Mouse (Mus musculus): ENCODE measurements at regions not wholly inside any gene's neighbourhood (a gene's known extent, or its start where the extent isn't known, plus 50 kb on each side); places are given as distances from the start of the nearest gene placed in this dataset.

DNA sequence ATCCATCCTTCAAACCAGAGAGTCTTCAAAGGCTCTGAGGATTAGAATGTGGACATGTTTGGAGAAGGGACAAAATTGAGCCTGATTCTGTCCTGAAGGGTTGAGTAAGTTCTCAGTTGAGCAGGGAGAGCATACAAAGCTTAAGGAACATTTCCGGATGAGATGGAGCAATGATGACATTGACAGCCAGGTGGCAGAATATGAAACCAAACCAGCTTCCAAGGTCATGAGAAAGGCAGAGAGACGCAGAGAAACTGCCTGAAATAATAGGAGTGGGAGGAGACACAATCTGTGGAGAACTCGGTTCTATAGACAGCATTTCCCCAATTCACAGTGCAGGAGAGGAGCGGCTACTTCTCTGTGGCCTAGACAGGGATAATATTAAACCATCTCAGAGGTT is 176.0 kb downstream of the Brinp2 start:
- TF ChIP-seq POLR2A (IDR thresholded peaks at IDR 0.05; ENCODE audit: borderline replicate concordance, insufficient read depth, low read length) (no peak), CTCF (IDR thresholded peaks at IDR 0.05; ENCODE audit: borderline replicate concordance, insufficient read depth, low read depth, low read length) (no peak)
- no peak overlapping the region for H3K27ac ChIP-seq (ENCODE audit: insufficient read depth, low read length)
- 75% methylated on average over 4 of the region's 4 CpGs for WGBS
- no peak overlapping the region for H3K4me3 ChIP-seq (replicated peaks; ENCODE audit: insufficient read depth, low read depth, low read length)
- H3K4me1 ChIP-seq (ENCODE audit: control insufficient read depth, insufficient read depth, low read length) = peaks cover 7% of the 10 kb centered on the region
- DNase-seq = no peak
- no peaks in the 10 kb centered on the region for H3K27me3 ChIP-seq (ENCODE audit: control insufficient read depth, insufficient read depth, low read length)

DNA sequence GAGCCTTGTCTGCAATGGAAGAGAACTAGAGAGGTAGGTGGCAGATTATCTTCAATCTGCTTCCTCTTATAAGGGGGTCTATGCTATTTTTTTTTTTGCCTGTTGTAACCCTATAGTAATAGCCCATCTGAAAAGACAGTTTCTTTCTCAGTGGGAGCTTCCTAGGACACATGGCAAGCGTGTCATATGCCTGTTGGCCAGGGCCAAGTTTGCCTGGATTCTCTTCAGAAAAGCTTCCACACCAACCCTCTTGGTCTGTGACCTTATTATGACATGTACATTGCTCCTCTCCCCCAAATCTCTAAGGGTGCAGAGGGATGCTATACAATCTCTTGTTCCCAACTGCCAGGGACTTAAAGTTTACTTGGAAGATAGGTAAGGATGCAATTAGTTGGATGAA is 174.8 kb downstream of the Brinp2 start:
- peak; percentile 20 to 50 for DNase-seq
- no peak for TF ChIP-seq CTCF (IDR thresholded peaks at IDR 0.05; ENCODE audit: borderline replicate concordance, insufficient read depth, low read depth, low read length)
- no peak for TF ChIP-seq POLR2A (IDR thresholded peaks at IDR 0.05; ENCODE audit: borderline replicate concordance, insufficient read depth, low read length)
- H3K4me1 ChIP-seq (ENCODE audit: control insufficient read depth, insufficient read depth, low read length) = peaks cover 7% of the 10 kb centered on the region
- H3K27me3 ChIP-seq (ENCODE audit: control insufficient read depth, insufficient read depth, low read length) = no peaks in the 10 kb centered on the region
- no peak overlapping the region for H3K27ac ChIP-seq (ENCODE audit: insufficient read depth, low read length)
- H3K4me3 ChIP-seq (replicated peaks; ENCODE audit: insufficient read depth, low read depth, low read length) = no peak overlapping the region
- 36% methylated on average over 1 of the region's 1 CpGs for WGBS

DNA sequence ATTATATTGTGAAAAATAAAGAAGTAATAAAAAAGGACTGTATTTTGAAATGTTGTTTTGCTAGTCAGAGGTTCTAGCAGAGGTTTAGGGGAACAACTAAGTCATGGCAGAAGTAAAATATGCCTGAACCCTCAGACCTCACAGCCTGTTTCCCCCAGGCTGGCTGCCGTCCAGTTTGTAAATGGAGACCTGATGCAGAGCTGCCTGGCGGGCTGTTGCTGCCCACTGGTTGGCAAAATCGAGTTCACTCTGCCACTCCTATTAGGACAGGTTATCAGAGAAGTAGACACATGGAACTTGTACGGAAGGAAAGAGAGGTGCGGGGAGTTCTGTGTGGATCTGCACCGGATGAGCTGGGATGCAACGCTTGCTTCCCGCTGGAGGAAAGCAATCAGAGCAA is 168.5 kb downstream of the Brinp2 start:
- DNase-seq = no peak
- peaks cover 4% of the 10 kb centered on the region; the same call in 1 of the 2 replicates for H3K4me1 ChIP-seq (ENCODE audit: control insufficient read depth, insufficient read depth, low read length)
- no peak overlapping the region for H3K4me3 ChIP-seq (replicated peaks; ENCODE audit: insufficient read depth, low read depth, low read length)
- no peak for TF ChIP-seq CTCF (IDR thresholded peaks at IDR 0.05; ENCODE audit: borderline replicate concordance, insufficient read depth, low read depth, low read length)
- no peak for TF ChIP-seq POLR2A (IDR thresholded peaks at IDR 0.05; ENCODE audit: borderline replicate concordance, insufficient read depth, low read length)
- H3K27me3 ChIP-seq (ENCODE audit: control insufficient read depth, insufficient read depth, low read length) = no peaks in the 10 kb centered on the region
- no peak overlapping the region for H3K27ac ChIP-seq (ENCODE audit: insufficient read depth, low read length)
- 14% methylated on average over 8 of the region's 8 CpGs for WGBS

DNA sequence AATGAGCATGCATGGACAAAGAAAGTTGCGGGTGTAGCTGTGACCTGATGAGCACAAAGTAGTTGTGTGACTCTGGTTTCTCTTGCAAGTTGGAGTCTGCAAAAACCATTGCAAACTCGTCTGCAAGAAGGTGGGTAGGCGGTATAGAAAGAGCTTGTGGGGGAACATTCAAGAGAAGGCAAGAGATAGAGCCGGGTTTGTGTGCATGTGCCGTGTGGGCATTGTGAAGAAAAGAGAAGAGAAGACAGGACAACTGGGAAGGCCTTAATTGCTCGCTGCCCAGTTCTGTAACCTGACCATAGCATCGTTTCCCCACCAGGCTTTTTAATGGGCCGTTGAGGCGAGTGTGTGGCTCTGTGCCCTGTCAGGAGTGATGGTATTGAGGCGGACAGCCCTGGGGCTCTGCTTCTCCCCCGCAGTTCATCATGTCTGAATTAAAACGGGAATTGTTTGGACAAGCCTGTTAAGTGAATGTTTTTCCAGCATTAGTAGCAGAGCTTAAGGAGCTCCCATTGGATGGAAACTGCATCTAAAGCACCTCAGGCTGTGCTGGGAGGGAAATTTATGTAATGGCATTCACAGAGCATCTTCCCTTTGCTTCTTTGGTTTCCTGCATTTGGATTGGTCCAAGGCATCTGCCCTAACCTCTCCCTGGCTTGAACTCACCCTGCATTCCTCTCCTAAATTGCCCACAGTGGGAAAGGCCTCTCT is 163.1 kb downstream of the Brinp2 start:
- Histone ChIP-seq H3K27me3 (ENCODE audit: control insufficient read depth, insufficient read depth, low read length) (no peaks in the 10 kb centered on the region), H3K27ac (ENCODE audit: insufficient read depth, low read length) (no peak overlapping the region), H3K4me3 (replicated peaks; ENCODE audit: insufficient read depth, low read depth, low read length) (no peak overlapping the region), H3K4me1 (ENCODE audit: control insufficient read depth, insufficient read depth, low read length) (no peaks in the 10 kb centered on the region)
- WGBS = 58% methylated on average over 12 of the region's 12 CpGs
- TF ChIP-seq POLR2A (IDR thresholded peaks at IDR 0.05; ENCODE audit: borderline replicate concordance, insufficient read depth, low read length) = no peak
- TF ChIP-seq CTCF (IDR thresholded peaks at IDR 0.05; ENCODE audit: borderline replicate concordance, insufficient read depth, low read depth, low read length) = no peak
- no peak for DNase-seq

DNA sequence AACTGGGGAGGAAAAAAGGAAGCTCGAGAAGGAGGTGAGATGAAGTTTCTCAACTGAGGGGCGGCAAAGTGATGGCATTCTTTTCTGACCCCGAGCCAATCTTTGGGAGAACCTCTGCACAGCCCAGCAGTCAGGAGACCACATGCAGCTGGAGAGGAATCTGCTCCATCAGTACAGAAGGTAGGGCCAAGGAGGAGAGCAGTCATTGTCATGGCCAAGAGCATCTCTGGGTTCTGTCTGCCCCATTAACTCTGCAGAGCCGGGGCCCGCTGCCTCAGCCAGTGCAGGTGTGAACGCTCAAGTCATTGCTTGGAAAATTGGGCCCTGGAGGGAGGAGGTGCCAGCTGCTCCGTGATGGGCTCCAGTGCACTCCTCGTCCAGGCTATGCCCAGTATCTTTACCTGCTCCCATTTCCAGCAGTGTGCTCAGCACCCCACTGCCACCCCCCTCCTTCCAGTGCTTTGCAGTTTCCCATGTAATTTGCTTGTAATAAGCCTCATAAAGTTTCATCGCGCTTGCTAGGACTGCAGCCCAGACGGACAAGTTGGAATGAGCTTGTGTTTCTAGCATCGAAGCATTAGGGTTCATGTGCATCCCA is 162.1 kb downstream of the Brinp2 start:
- no peaks in the 10 kb centered on the region for H3K27me3 ChIP-seq (ENCODE audit: control insufficient read depth, insufficient read depth, low read length)
- TF ChIP-seq CTCF (IDR thresholded peaks at IDR 0.05; ENCODE audit: borderline replicate concordance, insufficient read depth, low read depth, low read length) (no peak), POLR2A (IDR thresholded peaks at IDR 0.05; ENCODE audit: borderline replicate concordance, insufficient read depth, low read length) (no peak)
- H3K4me1 ChIP-seq (ENCODE audit: control insufficient read depth, insufficient read depth, low read length) = no peaks in the 10 kb centered on the region
- no peak overlapping the region for H3K27ac ChIP-seq (ENCODE audit: insufficient read depth, low read length)
- no peak for DNase-seq
- WGBS = 69% methylated on average over 12 of the region's 12 CpGs
- H3K4me3 ChIP-seq (replicated peaks; ENCODE audit: insufficient read depth, low read depth, low read length) = no peak overlapping the region
